Mouse (Mus musculus) c-Kit-positive CD71-positive TER-119-positive erythroid progenitor cells, embryonic 14.5 days (primary cell): ENCODE measurements around the gene Dmgdh.
A peak's percentile ranks its signal among the peaks of the same experiment; 100 is the strongest.

Experiments used
- DNase-seq: peaks from one replicate; pipeline ENCODE4 v3.0.0-alpha.2; 2013; ENCODE audit warnings: low spot score

Gene Dmgdh

DNA sequence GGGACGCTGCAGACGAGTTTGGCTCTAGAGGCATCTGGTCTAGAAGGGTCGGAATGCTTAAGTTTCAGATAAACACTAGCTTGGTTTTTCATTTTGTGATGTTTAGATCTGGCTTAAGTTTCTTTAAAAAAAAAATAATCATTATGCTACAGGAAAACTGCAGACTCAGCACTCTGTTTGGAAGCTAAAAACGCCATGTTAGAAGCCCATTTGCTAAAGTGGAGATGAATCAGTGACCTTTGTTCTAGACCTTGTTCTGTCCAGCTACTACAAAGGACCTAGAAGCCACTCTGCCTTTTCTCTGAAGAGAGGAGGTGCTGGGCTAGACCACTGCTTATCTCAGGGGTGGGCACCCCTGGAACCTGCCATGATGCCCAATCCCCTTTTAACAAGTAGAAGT, 36.1 kb downstream of the Dmgdh start:
- DNase-seq: no peak

DNA sequence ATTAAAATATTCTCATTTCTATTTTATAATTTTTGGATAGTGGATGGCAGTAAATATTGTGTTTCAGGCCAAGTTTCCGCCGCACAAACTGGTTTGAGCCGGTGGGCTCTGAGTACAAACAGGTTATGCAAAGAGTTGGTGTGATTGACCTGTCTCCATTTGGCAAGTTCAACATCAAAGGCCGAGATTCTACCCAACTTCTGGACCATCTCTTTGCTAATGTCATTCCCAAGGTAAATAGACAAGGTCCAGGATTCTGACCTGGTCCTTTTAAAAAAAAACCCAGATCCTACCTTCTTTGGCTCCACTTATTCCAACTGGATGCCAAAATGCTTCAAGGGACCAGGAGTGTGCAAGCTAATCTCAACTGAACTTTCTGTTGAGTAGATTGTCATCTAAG, 37.0 kb downstream of the Dmgdh start:
- no peak for DNase-seq

DNA sequence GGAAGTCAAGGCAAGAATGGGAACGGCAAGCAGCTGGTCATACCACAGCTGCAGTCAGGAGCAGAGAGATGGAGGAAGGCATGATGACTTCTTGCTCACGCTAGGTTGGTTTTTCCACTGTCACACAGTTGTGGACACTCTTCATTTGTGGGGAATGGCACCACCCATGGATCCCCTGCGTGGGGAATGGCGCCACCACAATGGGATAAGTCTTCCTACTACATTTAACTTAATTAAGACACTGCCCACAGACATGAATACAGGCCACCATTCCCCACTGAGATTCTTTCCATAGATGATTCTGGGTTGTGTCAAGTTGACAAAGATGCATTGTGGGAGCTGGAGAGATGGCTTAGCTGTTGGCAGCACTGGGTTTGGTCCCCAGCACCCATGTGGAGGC, 38.1 kb downstream of the Dmgdh start:
- no peak for DNase-seq

DNA sequence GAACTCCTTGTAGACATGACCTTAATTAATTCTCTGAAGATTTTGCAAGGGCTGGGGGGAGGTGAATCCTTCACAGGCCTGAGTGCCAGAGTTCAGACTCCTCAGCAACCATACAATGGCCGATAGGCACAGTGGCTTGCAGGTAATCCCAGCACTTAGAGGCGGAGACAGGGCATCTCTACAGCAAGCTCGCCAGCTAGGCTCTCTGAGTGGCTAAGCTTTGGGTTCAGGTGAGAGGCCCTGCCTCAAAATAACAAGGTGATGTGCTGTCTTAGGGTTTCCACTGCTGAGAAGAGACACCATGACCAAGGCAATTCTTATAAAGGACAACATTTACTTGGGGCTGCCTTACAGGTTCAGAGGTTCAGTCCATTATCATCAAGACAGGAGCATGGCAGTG, 39.6 kb downstream of the Dmgdh start:
- DNase-seq: no peak

DNA sequence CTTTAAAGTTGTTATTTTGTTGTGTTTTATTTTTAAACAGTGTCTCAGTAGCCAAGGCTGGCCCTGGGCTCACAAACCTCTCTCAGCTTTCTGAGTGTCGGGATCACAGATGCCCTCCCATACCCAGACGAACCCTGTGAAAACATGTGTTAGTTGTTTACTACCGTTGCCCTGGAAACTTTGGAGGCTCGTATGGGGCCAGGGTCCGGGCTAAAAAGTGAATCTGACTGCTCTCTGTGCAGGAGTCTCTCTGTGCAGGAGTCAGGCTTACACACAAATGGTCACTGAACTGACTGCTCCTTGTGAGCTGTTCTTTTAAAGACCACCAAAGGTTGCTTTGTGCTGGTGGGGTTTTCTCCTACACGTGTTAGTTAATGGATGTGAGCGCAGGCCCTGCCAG, 42.9 kb downstream of the Dmgdh start:
- DNase-seq: no peak

DNA sequence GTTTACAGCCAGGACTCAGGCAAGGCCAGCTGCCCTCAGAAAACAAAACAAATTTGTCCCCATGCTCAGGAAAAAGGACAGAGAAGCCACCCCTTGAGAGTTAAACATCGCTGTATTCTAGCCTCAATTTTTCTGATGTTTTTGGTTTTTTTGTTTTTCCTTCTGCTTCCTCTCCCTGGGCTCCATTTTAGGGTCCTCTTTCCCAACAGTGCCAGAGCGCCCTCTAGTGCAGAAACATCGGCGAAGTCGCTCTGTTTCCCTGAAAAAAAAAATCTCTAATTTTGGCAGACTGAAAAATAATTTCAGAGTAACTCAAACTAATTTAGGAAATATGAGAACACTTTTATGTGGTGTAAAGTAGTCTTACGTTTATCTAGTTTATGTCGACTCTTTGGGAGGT, 44.7 kb downstream of the Dmgdh start:
- peak; percentile 28 for DNase-seq

DNA sequence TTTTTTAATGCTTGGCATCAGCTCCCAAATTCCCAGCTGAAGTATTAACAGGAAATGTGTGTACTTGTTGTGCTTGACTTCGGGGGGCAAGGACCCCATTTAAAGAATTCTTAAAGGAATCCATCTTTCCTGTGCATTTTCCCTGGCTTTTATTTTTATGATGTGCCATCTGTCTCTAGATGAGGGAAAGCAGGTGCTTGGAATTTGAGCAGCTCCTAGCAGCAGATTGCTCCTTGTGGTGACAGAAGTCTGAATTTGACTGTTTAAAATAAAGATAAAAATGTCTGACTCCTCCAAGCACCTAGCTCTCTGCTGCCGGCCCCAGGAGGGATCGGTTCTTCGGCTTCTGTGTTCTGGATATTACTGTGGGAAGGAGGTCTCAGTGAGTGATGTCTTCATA, 47.7 kb downstream of the Dmgdh start:
- DNase-seq: no peak

DNA sequence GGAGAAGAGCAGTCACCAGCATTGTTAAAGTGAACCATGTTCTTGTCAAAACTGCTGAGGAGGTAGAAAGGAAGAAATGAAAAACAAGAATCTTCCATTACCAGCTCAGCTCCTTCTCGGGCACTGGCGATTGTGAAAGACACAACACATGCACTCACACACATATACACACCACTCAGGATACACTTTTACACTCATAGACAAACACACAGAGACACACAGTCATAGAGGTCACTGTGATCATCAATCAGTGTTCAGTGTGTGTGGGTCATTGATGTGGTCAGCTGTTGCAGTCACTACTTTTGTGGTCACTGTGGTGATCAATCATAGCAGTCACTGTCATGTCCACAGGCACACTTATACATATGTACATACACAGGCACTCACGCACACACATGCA, 49.2 kb downstream of the Dmgdh start:
- DNase-seq: no peak

DNA sequence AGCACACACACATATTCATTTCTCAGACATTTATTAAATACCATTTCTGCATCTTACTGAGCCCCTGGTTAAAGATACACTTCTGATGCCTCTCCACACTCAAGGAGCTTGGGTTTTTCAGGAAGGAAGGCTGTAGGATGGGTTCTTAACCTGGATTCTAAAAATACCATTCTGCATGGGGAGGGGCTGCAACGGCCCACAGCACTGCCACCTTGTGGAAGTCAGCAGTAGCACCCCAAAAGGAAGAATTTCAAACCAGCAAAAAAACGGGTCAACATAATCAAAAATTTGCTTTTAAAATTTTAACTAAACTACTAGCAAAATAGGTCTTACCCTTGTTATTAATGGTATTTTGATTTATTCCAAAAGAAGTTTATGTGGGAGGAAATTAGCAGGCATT, 50.0 kb downstream of the Dmgdh start:
- no peak for DNase-seq

DNA sequence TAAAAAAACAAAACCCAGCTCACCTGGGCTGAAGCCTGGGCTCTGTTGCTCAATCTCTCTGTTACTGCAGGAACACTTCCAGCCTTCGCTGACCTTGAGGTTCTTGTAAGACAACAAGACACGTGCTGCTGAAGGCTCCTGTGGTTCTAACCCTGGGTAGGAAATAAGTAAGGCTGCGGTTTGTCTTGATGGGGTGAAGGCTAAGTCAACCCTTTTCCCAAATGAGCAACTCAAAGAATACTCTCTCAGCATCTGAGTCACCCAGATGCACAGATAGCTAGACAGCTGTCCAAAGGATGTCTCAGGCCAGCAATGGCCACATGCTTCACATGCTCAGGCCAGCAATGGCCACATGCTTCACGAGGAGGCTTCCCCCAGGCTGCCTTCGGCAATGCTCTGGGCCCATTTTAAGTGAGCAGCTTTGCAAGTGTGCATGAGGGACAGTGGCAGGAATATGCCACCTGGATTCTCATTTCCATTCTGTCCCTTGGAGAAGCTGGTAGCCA, 61.0 kb downstream of the Dmgdh start:
- no peak for DNase-seq

DNA sequence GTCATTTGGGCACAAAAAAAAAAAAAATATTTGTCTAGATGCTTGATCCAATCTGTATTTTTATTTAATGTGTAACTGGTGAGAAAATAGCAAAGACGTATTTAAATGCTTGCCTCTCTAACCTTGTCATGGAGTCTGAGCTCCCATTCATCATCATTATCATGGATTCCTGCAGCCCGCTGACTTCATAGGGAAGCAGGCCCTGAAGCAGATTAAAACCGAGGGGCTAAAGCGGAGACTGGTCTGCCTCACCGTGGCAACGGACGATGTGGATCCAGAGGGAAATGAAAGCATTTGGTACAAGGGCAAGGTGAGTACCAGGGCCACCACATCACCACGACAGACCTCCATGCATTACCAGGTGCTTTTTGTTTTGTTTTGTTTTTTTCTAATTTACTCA, 69.9 kb downstream of the Dmgdh start:
- no peak for DNase-seq

DNA sequence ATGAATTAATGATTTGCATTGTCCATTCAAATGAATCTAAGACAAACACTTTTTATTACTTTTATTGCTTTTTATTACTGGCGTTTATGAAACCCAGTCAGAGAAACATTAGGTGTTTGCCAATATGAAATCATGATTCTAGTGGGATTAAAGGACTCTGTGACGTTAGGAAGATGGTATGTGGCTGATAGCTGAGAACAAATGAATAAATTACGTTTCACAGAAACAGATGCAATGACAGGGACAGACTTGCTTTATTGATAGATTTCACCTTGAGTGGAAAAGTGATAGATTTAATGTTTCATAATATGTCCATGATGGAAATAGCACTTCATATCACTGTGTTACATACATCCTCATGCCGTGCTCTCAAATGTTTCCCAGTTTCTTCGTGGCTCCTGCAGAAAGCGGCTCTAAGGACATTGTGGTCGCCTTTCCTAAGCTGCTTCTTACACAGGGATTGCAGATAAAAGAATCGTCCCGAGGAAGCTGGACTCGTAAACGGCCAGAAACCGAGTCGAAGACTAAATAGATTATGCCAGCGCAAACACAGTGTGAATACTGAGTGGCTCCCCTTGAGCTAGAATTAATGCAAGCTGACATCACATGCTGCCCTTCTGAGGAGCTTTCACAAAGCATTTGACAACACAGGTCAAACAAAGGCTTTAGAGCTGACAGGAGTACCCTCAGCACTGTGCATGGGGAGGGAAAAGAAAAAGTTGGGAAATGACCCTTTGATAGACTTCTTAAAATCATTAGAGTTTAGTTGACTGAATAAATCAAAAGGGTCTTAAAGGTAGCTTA, 78.6 kb downstream of the Dmgdh start:
- DNase-seq: no peak

DNA sequence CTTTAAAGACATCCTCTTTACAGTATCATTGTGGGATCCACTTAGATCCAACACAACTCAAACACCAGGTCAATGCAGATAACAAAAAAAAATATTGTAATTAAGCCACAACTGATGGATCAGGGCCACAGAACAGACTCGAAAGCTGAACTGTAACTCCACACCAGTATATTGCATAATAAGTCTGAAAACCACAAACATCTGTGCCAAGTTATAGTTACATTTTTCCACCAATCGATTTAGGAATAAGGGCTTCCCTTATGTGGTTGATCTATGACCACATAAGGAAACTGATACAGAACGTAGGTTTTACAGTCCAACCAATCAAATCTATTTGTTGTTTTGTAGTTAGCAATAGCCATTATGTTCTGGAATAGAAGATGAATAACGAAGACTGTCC, 80.9 kb downstream of the Dmgdh start:
- DNase-seq: no peak

DNA sequence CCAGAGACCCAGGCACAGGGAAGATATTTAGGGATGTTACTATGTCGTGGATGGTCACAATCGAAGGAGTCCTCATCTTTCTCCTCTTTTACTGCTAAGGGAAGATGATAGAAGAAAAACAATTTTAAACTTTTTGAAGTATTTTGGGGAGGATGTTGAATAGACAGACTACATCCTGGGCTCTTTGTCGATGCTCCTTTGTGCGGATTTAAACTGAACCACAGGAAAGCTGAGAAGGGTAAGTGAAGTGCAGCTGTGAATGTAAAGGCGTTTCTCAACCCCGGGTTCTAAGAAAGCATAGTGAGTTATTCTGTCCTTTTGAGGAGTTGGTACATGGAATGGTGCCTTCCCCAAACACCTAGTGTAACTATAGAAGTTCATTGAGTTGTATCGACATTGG, 82.4 kb downstream of the Dmgdh start:
- DNase-seq: no peak

DNA sequence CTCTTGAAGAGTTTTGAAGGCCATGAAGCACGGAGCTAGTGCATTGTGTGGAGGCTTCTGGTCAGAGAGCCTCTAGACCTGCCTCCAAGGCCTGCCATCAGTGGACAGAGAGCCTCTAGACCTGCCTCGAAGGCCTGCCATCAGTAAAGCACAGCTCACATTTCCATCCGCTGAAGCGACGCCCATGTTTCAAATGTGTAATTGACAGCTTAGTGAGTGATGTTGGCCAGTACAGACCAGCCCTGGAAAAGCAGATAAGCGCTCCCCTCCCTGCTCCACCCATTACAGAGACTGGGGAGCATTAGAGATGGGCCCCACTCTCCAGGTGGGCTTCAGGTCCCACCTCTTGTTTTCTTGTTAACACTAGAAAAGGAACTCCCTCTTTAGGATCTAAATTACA, 83.3 kb downstream of the Dmgdh start:
- DNase-seq: no peak

DNA sequence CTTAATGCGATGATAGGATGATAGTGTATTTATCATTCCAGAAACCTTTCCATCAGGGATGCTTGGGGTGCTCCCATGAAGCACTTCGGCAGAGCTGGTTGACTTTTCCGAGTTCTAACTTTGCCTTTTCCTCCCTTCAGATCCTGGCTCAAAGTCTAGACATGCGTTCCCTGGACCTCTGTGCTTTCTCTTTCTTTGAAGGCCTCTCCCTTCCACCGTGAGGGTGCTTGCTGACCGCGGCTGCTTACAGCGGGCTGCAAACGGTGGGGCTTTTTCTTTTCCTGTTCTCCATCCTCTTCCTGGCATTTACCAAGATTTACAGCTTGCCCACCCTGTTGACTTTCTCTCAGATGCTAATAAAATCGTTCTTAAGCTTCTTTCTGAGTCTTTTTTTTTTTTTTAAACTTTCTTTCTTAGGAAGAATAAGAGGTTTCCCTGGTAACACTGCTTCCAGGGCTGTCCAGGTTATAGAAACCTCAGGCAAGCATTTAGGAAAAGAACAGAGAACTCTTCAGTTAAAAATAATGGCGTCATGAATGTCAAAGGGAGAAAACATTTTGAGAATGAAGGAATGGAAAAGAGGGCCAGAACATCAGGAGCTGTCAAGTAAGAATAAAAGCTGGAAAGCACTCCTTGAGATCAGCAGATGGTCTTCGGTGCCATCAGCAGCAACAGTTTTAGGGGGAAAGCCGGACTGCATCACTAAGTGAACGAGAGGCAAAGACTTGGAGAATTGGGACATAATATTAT, 84.1 kb downstream of the Dmgdh start:
- no peak for DNase-seq

DNA sequence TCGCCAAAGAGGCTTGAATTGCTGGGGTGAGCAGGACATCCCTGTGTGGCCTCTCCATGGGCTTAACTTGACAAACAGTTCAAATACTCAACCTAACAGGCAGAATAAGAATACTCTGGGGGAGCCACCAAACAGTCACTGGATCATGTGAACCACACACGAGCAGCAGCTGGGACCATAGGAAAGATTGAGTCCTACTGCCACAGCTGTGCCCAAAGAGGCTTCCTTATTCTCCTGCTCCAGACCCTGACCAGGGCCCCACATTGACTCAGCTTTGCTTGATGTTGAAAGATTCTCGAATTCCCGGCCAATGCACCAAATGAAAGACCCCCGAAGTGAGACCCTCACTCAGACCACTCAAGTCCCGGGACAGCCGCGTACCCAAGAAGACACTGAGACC, 87.6 kb downstream of the Dmgdh start:
- no peak for DNase-seq

DNA sequence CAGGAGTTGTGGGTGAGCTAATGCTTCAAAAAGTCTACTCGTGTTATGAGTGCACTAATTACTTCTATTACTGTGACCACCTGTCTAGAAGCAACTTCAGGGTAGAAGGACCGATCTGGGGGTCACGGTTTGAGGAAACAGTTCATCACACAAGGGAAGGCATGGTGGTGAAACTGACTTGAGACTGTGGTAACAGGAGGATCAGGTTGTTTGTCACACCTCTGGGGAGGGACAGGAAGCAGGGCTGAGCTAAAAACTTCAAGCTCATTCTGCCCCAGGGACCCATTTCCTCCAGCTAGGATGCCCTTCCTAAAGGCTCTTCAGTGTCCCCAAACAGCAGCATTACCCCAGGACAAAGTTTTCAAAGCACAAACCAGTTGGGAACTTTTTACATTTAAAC, 88.6 kb downstream of the Dmgdh start:
- DNase-seq: no peak

DNA sequence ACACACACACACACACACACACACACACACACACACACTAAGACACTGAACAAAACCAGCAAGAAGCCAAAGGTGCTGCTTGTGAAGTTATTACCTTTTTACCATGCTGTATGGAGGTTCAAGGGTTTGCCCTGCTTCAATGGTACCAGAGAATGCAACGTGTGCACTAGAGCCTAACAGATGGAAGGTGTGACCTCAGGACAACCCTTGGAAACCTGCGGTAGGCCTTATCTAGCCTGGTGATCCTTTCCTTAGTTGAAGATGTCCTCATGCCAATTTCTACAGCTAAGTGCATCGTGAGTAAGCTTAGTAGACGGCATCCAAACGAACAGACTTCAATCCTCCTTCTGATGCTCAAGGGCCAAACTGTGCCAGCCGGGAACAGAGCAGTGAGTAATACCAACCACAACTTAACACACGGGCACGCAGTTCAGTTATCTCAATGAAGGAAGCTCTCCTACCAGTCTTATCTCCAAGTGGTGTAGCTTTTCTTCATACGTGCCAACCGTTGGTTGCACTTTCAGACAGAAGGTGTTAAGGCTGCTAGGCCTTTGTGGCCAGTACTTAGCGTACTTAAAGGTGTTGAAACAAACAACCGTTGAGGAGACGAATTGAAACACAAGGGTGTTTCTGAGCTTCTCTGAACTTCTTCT, 90.2 kb downstream of the Dmgdh start:
- no peak for DNase-seq

DNA sequence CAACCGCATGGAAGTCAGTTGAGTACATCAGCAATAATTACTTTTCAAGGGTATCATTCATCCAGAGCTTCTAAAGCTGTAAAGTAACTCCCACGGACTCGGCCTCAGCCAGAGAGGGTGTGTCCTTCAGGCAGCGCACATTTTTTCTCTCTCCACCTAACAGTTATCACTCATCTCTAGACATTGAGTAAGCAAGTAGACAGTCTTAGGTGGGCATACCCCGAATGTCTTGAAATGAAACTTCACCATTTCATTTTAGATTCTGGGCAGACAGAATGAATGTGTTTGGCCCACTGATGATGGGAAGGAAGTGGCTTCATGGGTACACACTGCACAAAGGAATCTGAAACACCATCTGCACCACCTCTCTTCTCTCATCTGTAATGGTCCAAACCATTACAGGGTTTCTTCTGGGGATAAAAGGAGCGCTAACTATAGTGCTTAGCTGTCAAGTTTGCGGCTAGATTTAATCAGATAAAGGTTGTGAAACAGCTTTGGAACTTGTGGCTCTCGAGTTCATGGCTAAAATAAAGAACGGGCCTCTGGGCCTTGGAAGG, 96.9 kb downstream of the Dmgdh start:
- DNase-seq: peak; percentile 15

DNA sequence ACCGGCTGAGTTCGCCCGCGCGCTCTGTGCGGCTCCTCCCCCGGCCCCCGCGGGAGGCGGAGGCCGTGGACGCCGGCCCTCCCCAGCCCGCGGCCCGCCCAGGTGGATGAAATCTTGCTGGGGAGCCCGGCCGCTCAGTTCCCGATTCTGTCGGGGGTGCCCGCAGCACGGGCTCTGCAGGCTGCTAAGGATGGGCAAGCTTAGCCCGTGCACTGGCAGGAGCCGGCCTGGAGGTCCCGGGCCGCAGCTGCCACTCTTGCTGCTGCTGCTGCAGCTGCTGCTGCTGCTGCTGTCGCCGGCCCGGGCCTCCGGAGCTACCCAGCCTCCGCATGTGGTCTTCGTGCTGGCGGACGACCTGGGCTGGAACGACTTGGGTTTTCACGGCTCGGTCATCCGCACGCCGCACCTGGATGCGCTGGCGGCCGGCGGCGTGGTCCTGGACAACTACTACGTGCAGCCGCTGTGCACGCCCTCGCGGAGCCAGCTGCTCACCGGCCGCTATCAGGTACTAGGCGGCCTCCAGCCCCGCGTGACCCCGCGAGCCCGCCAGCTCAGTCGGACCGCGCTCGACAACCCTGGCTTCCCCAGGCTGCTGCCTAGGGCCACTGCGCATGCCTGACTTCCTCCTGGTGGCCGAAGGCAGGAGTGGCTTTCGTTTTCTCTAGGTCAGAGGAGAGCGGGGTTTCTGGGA, 97.5 kb downstream of the Dmgdh start, which contains the start of gene Arsb:
TSS of gene Arsb (plus strand) at position 43 of the 691 bp plus-strand sequence.
- DNase-seq: peak; percentile 45

DNA sequence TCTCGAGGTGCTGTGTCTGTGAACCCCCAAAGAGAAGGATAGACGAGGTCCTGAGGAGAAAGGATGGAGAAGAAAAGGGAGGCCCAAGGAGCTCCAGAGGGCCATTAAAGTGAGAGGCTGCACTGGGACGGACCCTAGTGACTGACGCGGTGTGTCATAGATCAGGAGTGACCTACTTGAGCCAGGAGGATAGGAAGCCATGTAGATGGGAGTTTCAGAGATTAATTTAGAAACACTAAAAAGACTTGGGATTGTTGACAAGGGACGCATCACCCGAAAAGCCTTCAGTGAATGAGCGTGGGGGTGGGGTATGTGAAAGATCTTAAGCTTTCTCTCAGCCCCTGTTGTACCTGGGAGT, 98.0 kb downstream of the Dmgdh start:
- no peak for DNase-seq
